In the genomic region with DNA sequence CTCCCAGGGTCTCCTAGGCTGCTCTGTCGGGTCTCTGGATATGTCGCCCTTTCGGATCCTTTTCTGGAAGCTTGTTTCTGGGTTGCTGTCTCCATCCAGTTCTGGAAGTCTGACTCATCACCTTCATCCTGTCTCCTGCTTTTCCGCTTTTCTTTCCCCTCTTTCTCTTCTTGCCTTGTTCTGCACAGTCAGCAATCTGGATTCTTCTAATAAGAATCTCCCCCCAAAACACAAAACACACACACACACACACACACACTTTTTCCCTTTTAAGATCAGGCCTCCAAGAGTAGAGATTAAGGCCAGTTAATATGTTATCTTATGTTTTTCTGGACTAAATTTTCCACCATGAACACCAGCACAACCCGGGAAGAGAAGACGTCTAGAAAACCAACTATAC, we compare ENCODE assay signal across 14 mouse cellular contexts. TPM values are rescaled to one million over a fixed set of nuclear protein-coding genes. Genes with fewer than 3 reads are reported as not detected.
DNase-seq lines count a peak whose midpoint lies in the region; ATAC-seq and TF ChIP-seq lines count a peak whose summit lies in the region.
"Had no signal": no experiment of that assay in that cellular context is flagged by ENCODE, and none has a peak within 500 bp of the region (broad histone marks: within the 10 kb centered on the region; RNA-seq: fewer than 3 reads in every experiment).

No protein-coding gene starts in this region.

- no peak overlapping the region for H3K27ac ChIP-seq in testis, adult 2 months (ENCODE audit: control insufficient read depth, insufficient read depth, low read depth, low read length)
- peak overlapping the region; percentile 93 for H3K27ac ChIP-seq in forebrain, embryonic 16.5 days (ENCODE audit: low read length)
- peak overlapping the region; percentile 97 for H3K27ac ChIP-seq in midbrain, embryonic 12.5 days (replicated peaks)
- H3K27ac ChIP-seq in olfactory bulb, adult 2 months (ENCODE audit: insufficient read depth, low read depth, low read length), result peak overlapping the region; percentile 24; the same call in 1 of the 2 replicates
- H3K27ac ChIP-seq: stomach, embryonic 15.5 days had no signal

- peak overlapping the region; percentile 99 for H3K4me2 ChIP-seq in forebrain, embryonic 16.5 days (ENCODE audit: low read length)
- peak overlapping the region; percentile 77 for H3K4me2 ChIP-seq in midbrain, embryonic 12.5 days (replicated peaks)
- H3K4me2 ChIP-seq: heart, embryonic 11.5 days; liver, embryonic 11.5 days; stomach, embryonic 15.5 days had no signal

- WGBS in forebrain, embryonic 16.5 days, result 3% methylated on average over 6 of the region's 6 CpGs
- 6% methylated on average over 6 of the region's 6 CpGs for WGBS in midbrain, embryonic 12.5 days
- 23% methylated on average over 6 of the region's 6 CpGs for WGBS in olfactory bulb, adult 2 months

- TF ChIP-seq POLR2A in testis, adult 2 months (IDR thresholded peaks at IDR 0.05; ENCODE audit: control insufficient read depth, low read depth, low read length), result no peak
- no peak for TF ChIP-seq POLR2A in olfactory bulb, adult 2 months (IDR thresholded peaks at IDR 0.05; ENCODE audit: insufficient read depth, low read depth, low read length)

- peak overlapping the region; percentile 55; the same call in 1 of the 2 replicates for H3K4me3 ChIP-seq in testis, adult 2 months (ENCODE audit: control insufficient read depth, low read depth, low read length)
- H3K4me3 ChIP-seq in forebrain, embryonic 16.5 days (replicated peaks; ENCODE audit: low read length), result peak overlapping the region; percentile 97; the same call in 1 of the 2 replicates
- peak overlapping the region; percentile 22 for H3K4me3 ChIP-seq in midbrain, embryonic 12.5 days
- no peak overlapping the region for H3K4me3 ChIP-seq in olfactory bulb, adult 2 months (ENCODE audit: insufficient read depth, low read depth, low read length)
- H3K4me3 ChIP-seq: myocyte; stomach, embryonic 15.5 days had no signal

- H3K27me3 ChIP-seq in testis, adult 2 months (ENCODE audit: control insufficient read depth, insufficient read depth, low read length), result peaks cover 9% of the 10 kb centered on the region
- H3K27me3 ChIP-seq in forebrain, embryonic 16.5 days (replicated peaks; ENCODE audit: control insufficient read depth, insufficient read depth, low read length), result no peaks in the 10 kb centered on the region
- peaks cover 93% of the 10 kb centered on the region for H3K27me3 ChIP-seq in midbrain, embryonic 12.5 days

- peak overlapping the region; percentile 38; the same call in 1 of the 2 replicates for H3K9ac ChIP-seq in forebrain, embryonic 16.5 days (replicated peaks; ENCODE audit: low read depth, low read length)
- peak overlapping the region; percentile 34 for H3K9ac ChIP-seq in midbrain, embryonic 12.5 days (replicated peaks)
- H3K9ac ChIP-seq: stomach, embryonic 15.5 days had no signal

- no peak for TF ChIP-seq CTCF in testis, adult 2 months (IDR thresholded peaks at IDR 0.05; ENCODE audit: control insufficient read depth, insufficient read depth, insufficient replicate concordance, low read depth, low read length)
- no peak for TF ChIP-seq CTCF in olfactory bulb, adult 2 months (IDR thresholded peaks at IDR 0.05; ENCODE audit: insufficient read depth, low read depth, low read length)

- peaks cover 27% of the 10 kb centered on the region for H3K4me1 ChIP-seq in testis, adult 2 months (ENCODE audit: control insufficient read depth, insufficient read depth, low read length)
- peaks cover 39% of the 10 kb centered on the region for H3K4me1 ChIP-seq in forebrain, embryonic 16.5 days (replicated peaks; ENCODE audit: control insufficient read depth, insufficient read depth, low read length)
- H3K4me1 ChIP-seq in midbrain, embryonic 12.5 days, result peaks cover 73% of the 10 kb centered on the region
- peaks cover 32% of the 10 kb centered on the region for H3K4me1 ChIP-seq in olfactory bulb, adult 2 months (ENCODE audit: control insufficient read depth, insufficient read depth, low read length)

- H3K36me3 ChIP-seq in testis, adult 2 months (ENCODE audit: control insufficient read depth, insufficient read depth, low read length), result no peaks in the 10 kb centered on the region
- H3K36me3 ChIP-seq in forebrain, embryonic 16.5 days (ENCODE audit: control insufficient read depth, insufficient read depth), result no peaks in the 10 kb centered on the region
- H3K36me3 ChIP-seq in midbrain, embryonic 12.5 days, result no peaks in the 10 kb centered on the region
- H3K36me3 ChIP-seq: stomach, embryonic 15.5 days had no signal

- no peak for ATAC-seq in forebrain, embryonic 16.5 days
- ATAC-seq in midbrain, embryonic 12.5 days (ENCODE audit: low FRiP score, low read depth), result no peak

- no peak for DNase-seq in testis, postnatal 14 days (ENCODE audit: low spot score)
- no peak for DNase-seq in thymus, postnatal 14 days
- no peak for DNase-seq in left cerebral cortex, adult 8-10 months (ENCODE audit: low spot score in 2 of 2)
- DNase-seq in ovary, postnatal 10 days (ENCODE audit: low spot score), result no peak
- DNase-seq: kidney, postnatal 25 days; lung, postnatal 14 days had no signal

- no peaks in the 10 kb centered on the region for H3K9me3 ChIP-seq in forebrain, embryonic 16.5 days (ENCODE audit: control insufficient read depth, low read length)
- H3K9me3 ChIP-seq in midbrain, embryonic 12.5 days, result no peaks in the 10 kb centered on the region
- H3K9me3 ChIP-seq: stomach, embryonic 15.5 days had no signal

RNA-seq across cellular contexts. Expression of a gene that starts 32.2 kb away (rescaled TPM):
- 74.5 and 78.3 TPM in 2 replicates for polyA plus RNA-seq in testis, adult 2 months (2012; rRNA removed)
- 29.5 and 34.6 TPM in 2 replicates for polyA plus RNA-seq in forebrain, embryonic 16.5 days (2015; fragmentation: Nextera tagmentation; extraction: Ambion mirVana)
- 41.2 and 44.5 TPM in 2 replicates for polyA plus RNA-seq in midbrain, embryonic 12.5 days (2016; fragmentation: Nextera tagmentation; extraction: Ambion mirVana)
- polyA plus RNA-seq in olfactory bulb, adult 2 months (2012; ENCODE audit: insufficient read depth, insufficient read length, low replicate concordance, missing spikeins), result 134 TPM in 1 of 2 replicates, not detected in the other
- 100 to 1,000 TPM in 1 of 4 experiments, 10 to 100 TPM in 3; 81.6 to 112 (median 91.0) TPM for total RNA-seq in left cerebral cortex, adult 8-10 months (2022)
